Mouse (Mus musculus) myocyte (in vitro differentiated cells): Measurements from ENCODE around the gene Gpr61. TPM values are rescaled to one million over a fixed set of nuclear protein-coding genes. Genes with fewer than 3 reads are reported as not detected.

Experiments
- H3K27me3 ChIP-seq: one replicate; pipeline ENCODE4 v1.6.1; 2011; ENCODE audit not compliant: control insufficient read depth, insufficient read depth, insufficient read length
- H3K36me3 ChIP-seq: one replicate; pipeline ENCODE4 v1.6.1; 2011; ENCODE audit not compliant: control insufficient read depth, insufficient read depth
- H3K4me2 ChIP-seq: one replicate; pipeline ENCODE4 v1.6.1; 2011; ENCODE audit warnings: low read depth, control low read depth
- H3K4me3 ChIP-seq: one replicate; pipeline ENCODE4 v1.5.1; 2011; ENCODE audit warnings: mild to moderate bottlenecking, control low read depth, moderate library complexity
- H3K79me2 ChIP-seq: one replicate; pipeline ENCODE4 v1.6.1; 2011; ENCODE audit not compliant: control insufficient read depth, insufficient read depth
- H3ac ChIP-seq: one replicate; pipeline ENCODE4 v1.6.1; 2011; ENCODE audit not compliant: control insufficient read depth, insufficient read length
- CEBPB ChIP-seq: IDR thresholded peaks from 2 replicates; pipeline ENCODE4 v1.6.1; 2011; ENCODE audit warnings: mild to moderate bottlenecking, moderate library complexity; ENCODE audit not compliant: poor library complexity, insufficient read depth, severe bottlenecking
- E2F4 ChIP-seq: IDR thresholded peaks from one replicate; pipeline ENCODE4 v1.6.1; 2011; ENCODE audit warnings: mild to moderate bottlenecking, control low read depth, moderate library complexity; ENCODE audit not compliant: insufficient read depth
- MAX ChIP-seq: IDR thresholded peaks from one replicate; pipeline ENCODE4 v1.6.1; 2011; ENCODE audit warnings: low read depth, mild to moderate bottlenecking, control low read depth
- MYOD1 ChIP-seq, 3 experiments: IDR thresholded peaks; one replicate each; pipeline ENCODE4 v1.6.1; 2011; ENCODE audit warnings: control low read depth in 2 of 3, low read depth in 2 of 3, mild to moderate bottlenecking in 2 of 3, moderate library complexity in 1 of 3; ENCODE audit not compliant: insufficient read length in 2 of 3, control insufficient read depth in 1 of 3
- MYOG ChIP-seq, 3 experiments: IDR thresholded peaks; one replicate each; pipeline ENCODE4 v1.6.1; 2011; ENCODE audit warnings: control low read depth in 2 of 3, low read depth in 2 of 3, mild to moderate bottlenecking in 2 of 3; ENCODE audit not compliant: insufficient read length in 2 of 3, control insufficient read depth in 1 of 3, insufficient read depth in 1 of 3
- POLR2A ChIP-seq: IDR thresholded peaks from one replicate; pipeline ENCODE4 v1.6.1; 2011; ENCODE audit warnings: low read depth, mild to moderate bottlenecking, control low read depth, moderate library complexity; ENCODE audit not compliant: insufficient read length
- POLR2AphosphoS2 ChIP-seq: IDR thresholded peaks from one replicate; pipeline ENCODE4 v1.6.1; 2011; ENCODE audit warnings: low read depth, control low read depth; ENCODE audit not compliant: insufficient read length
- REST ChIP-seq: IDR thresholded peaks from one replicate; pipeline ENCODE4 v1.6.1; 2011; ENCODE audit warnings: mild to moderate bottlenecking, control low read depth, moderate library complexity; ENCODE audit not compliant: insufficient read depth, insufficient read length
- SRF ChIP-seq: IDR thresholded peaks from one replicate; pipeline ENCODE4 v1.6.1; 2011; ENCODE audit warnings: low read depth; ENCODE audit not compliant: control insufficient read depth, insufficient read length
- TCF12 ChIP-seq: IDR thresholded peaks from one replicate; pipeline ENCODE4 v1.6.1; 2011; ENCODE audit warnings: mild to moderate bottlenecking, control low read depth; ENCODE audit not compliant: poor library complexity, insufficient read depth, severe bottlenecking
- TCF3 ChIP-seq: IDR thresholded peaks from one replicate; pipeline ENCODE4 v1.6.1; 2011; ENCODE audit warnings: low read depth, control low read depth; ENCODE audit not compliant: insufficient read length
- USF1 ChIP-seq: IDR thresholded peaks from one replicate; pipeline ENCODE4 v1.6.1; 2011; ENCODE audit warnings: low read depth, mild to moderate bottlenecking, control low read depth, moderate library complexity
- polyA plus RNA-seq: library from polyadenylated mRNA; unstranded; fragments of >200 nt; fragmentation: generic; extraction: Trizol; gene quantifications from one replicate; pipeline ENCODE4 v1.2.1, GENCODE M21; 2012; ENCODE audit warnings: missing spikeins

Gene Gpr61
- polyA plus RNA-seq, 1 experiment, result 0.06 TPM

DNA sequence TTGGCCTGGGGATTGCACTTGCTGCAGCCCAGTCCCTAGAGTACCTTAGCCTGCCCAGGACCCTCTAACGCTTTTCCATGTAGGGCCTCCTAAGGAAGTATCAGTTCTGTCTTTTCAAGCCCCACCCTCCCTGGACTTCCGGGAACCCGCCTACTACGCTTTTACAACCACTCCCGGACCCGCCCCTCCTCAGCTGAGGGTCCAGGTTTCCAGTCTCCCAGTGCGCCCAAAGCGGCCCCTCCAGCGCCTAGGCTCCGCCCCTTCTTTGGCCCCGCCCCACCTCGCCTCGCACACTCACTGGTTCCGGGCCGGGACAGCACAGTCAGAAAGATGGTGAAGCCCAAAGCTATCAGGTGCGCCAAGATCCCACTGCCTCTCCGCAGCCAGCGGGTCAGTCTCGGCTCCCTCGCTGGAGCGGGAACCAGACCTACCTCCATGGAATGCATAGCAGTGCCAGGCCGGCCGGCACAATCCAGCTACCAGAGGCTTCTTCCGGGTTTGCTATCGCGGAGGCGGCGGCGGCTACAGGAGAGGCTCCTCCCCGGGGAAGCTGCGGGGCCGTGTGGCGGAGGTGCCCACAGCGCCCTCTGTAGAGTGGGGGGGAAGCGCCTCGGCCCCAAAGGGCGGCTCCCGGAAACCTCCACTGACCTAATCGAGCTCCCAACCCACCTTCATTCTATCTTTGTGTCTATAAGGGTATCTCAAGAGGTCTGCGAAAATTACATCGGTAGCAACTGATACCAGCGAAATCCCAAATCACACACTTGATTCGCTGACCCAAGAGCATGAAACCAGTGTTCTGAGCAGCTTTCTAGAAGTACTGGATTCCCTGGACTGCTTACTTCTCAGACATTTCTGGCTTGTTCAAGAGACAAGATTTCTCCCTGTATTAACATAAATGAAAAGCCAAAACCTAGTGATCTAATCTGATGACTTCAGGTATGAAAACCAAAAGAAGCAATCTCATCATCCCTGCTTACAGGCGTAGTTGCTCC lies 45.9 kb upstream of the Gpr61 start, which contains the start of gene Cyb561d1:
Gene Cyb561d1, minus strand, starts transcription at position 884 of the 995 bp plus-strand sequence.
- no peaks in the 10 kb centered on the region for H3K79me2 ChIP-seq
- H3K4me2 ChIP-seq, result peak within 1 kb of the TSS; percentile 89
- peak within 1 kb of the TSS; percentile 10 for H3ac ChIP-seq
- peak; percentile 70 for TF ChIP-seq POLR2A
- no peak for TF ChIP-seq TCF12
- no peak for TF ChIP-seq REST
- TF ChIP-seq MYOD1 (IDR thresholded peaks at IDR 0.05; ENCODE audit: control insufficient read depth in 1 of 3, insufficient read length in 2 of 3, low read depth in 2 of 3), result no peak
- TF ChIP-seq SRF, result peak; percentile 52
- no peak for TF ChIP-seq MYOG (IDR thresholded peaks at IDR 0.05; ENCODE audit: control insufficient read depth in 1 of 3, insufficient read depth in 1 of 3, insufficient read length in 2 of 3, low read depth in 2 of 3)
- TF ChIP-seq CEBPB, result no peak
- TF ChIP-seq MAX, result no peak
- TF ChIP-seq E2F4, result no peak
- TF ChIP-seq POLR2AphosphoS2, result peak; percentile 85
- TF ChIP-seq TCF3, result no peak
- no peak for TF ChIP-seq USF1
- H3K27me3 ChIP-seq, result no peaks in the 10 kb centered on the region
- peaks cover 5% of the 10 kb centered on the region for H3K36me3 ChIP-seq
- H3K4me3 ChIP-seq, result peak within 1 kb of the TSS; percentile 73

DNA sequence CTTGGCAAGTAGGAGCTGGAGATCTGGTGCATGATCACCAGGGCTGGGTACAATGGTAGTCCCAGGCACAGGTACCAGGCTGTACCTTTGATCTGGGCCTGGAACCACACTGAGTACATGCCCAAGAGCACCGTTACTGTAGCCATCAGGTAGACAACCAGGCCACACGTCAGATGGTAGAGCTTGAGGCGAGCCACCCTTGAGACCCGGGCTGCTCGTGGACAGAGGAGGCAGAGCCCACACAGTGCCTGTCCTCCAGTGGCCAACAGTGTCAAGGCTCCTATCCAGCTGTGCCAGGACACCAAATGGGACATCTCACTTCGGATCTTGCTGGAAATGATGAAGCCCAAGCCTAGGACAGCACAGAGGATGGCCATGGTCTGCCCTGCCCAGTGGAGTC lies 44.5 kb upstream of the Gpr61 start:
- no peaks in the 10 kb centered on the region for H3K27me3 ChIP-seq
- TF ChIP-seq E2F4 (no peak), MAX (no peak), POLR2A (no peak), MYOG (IDR thresholded peaks at IDR 0.05; ENCODE audit: control insufficient read depth in 1 of 3, insufficient read depth in 1 of 3, insufficient read length in 2 of 3, low read depth in 2 of 3) (no peak), CEBPB (no peak), USF1 (no peak), SRF (no peak), MYOD1 (IDR thresholded peaks at IDR 0.05; ENCODE audit: control insufficient read depth in 1 of 3, insufficient read length in 2 of 3, low read depth in 2 of 3) (no peak), TCF3 (no peak), POLR2AphosphoS2 (no peak), REST (no peak)
- peak overlapping the region; percentile 89 for H3K4me2 ChIP-seq
- no peak overlapping the region for H3ac ChIP-seq
- no peaks in the 10 kb centered on the region for H3K79me2 ChIP-seq
- H3K36me3 ChIP-seq, result no peaks in the 10 kb centered on the region
- H3K4me3 ChIP-seq, result no peak overlapping the region

DNA sequence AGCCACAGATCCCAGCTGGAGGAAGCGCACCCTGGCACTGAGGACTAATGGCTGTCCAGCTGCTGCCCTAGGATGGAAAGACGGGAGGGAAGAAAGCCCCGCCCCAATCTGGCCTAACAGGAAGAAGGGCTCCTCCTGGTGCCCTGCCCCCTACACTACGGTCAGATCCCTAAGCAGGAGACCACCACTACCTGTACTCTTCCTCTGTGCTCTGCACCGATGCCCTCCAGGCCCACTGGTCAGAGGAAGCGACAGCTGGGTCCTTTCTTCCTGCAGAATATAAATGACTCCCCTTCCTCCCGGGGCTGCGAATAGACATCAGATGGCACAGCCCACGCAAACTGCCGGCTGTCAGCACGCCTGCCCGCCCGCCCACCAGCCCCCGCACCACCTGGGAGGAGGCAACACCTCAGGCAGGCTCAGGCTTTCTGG lies 42.4 kb upstream of the Gpr61 start:
- no peaks in the 10 kb centered on the region for H3K79me2 ChIP-seq
- H3K4me3 ChIP-seq, result no peak overlapping the region
- H3K27me3 ChIP-seq, result no peaks in the 10 kb centered on the region
- TF ChIP-seq SRF (no peak), MYOG (IDR thresholded peaks at IDR 0.05; ENCODE audit: control insufficient read depth in 1 of 3, insufficient read depth in 1 of 3, insufficient read length in 2 of 3, low read depth in 2 of 3) (no peak), MYOD1 (IDR thresholded peaks at IDR 0.05; ENCODE audit: control insufficient read depth in 1 of 3, insufficient read length in 2 of 3, low read depth in 2 of 3) (peak in 2 of 3 experiments; percentile 11 to 53), POLR2AphosphoS2 (no peak), REST (no peak), E2F4 (no peak), MAX (no peak), POLR2A (no peak)
- no peak overlapping the region for H3K4me2 ChIP-seq
- H3ac ChIP-seq, result no peak overlapping the region
- no peaks in the 10 kb centered on the region for H3K36me3 ChIP-seq

DNA sequence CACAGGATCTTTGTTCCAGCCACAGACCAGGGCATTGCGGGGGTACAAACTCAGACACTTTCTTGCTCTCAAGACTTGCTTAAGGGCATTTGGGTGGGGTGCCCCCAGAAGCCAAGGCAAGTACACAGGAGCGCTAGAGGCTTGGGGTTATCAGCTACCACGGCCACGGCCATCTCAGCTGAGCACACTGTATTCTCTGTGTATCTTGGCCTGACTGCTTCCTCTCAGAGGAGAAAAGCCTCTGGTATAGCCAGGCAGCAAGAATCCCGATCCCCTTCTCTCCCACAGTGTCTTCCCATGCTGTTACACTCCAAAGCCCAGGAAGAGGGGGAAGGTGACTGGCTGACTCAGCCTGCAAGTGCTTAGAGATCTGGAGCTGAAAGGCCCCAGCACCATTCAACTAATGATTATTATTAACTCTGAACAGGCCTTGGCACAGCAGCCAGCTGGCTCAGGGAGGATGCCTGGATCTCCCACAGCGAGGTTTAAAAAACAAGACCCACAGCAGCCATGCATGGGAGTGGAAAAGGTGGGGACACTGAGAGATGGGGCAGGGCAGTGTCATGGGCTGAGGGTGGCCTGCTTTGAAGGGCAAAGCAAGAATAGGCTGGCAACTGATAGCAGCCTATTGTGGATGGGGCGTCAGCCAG lies 41.4 kb upstream of the Gpr61 start:
- H3K27me3 ChIP-seq, result no peaks in the 10 kb centered on the region
- no peak overlapping the region for H3ac ChIP-seq
- TF ChIP-seq MYOG (IDR thresholded peaks at IDR 0.05; ENCODE audit: control insufficient read depth in 1 of 3, insufficient read depth in 1 of 3, insufficient read length in 2 of 3, low read depth in 2 of 3) (no peak), CEBPB (no peak), MYOD1 (IDR thresholded peaks at IDR 0.05; ENCODE audit: control insufficient read depth in 1 of 3, insufficient read length in 2 of 3, low read depth in 2 of 3) (no peak), MAX (no peak), POLR2A (no peak), POLR2AphosphoS2 (no peak), TCF12 (no peak), USF1 (no peak), TCF3 (no peak), REST (no peak), SRF (no peak), E2F4 (no peak)
- no peak overlapping the region for H3K4me2 ChIP-seq
- H3K4me3 ChIP-seq, result no peak overlapping the region
- H3K36me3 ChIP-seq, result no peaks in the 10 kb centered on the region
- no peaks in the 10 kb centered on the region for H3K79me2 ChIP-seq
